Mouse (Mus musculus): ENCODE results near the gene Cd59a.
"Not testable (repeated sequence)": the region's sequence is repeated elsewhere in the genome, so short reads cannot be mapped to it uniquely, and the experiment has no call there.

The Cd59a gene

GRCm38 (mm10) chr2:104109021-104109420, 13.4 kb downstream of the Cd59a start:
- not testable (repeated sequence) for DNase-seq (ENCODE audit: low spot score)

DNA sequence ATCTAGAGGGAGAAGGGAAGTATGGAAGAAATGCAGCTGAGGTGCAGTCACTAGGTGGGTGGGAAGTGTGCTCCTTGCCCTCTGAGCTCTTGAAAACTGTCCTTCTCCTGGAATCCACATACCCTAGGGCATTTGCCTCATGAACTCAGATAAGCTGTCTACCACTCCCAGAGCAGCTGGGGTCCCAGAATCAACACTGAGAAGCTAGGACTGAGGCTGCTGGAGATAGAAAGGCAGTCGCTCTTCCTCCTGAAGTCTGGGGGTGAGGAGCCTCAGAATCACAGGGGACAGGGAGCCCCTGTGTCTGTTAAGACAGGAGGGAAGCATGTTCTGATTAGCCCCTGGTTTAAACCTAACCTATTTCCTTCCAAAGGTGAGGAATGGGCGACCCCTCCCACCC, 13.9 kb downstream of the Cd59a start:
- DNase-seq (ENCODE audit: low spot score), result no peak

- DNase-seq (ENCODE audit: low spot score), result no peak
Measured at GRCm38 (mm10) chr2:104110031-104110430, 14.4 kb downstream of the Cd59a start.

DNA sequence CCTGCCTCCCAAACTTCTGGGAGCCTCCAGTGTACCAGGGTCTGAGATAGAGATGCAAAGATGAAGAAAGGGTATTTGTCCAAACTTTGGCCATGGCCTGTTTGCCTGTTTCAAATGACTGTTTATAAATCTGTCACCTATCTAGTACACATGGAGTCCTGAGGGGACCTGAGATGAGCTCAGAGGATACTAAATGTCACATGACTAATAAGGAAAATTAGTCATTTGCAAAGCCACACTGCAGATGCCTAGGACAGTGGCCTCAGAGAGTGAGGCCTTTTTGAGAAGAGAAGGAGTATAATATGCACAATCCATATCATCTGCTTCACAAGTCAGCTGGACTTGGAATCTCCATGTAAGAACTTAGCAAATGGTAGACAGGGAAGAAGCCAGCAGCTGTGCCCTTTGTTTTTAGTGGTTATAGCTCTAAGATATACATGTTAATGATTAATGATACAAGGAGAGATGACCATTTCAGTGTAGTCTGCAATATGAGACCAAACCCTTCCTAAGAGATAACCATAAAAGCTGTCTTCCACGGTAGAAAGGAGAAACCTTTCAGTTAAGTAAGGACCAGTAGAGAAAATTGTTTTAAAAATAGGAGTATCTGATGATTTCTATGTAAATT, 15.7 kb downstream of the Cd59a start:
- not testable (repeated sequence) for DNase-seq (ENCODE audit: low spot score)

GRCm38 (mm10) chr2:104113563-104113962, 18.0 kb downstream of the Cd59a start:
- DNase-seq (ENCODE audit: low spot score), result not testable (repeated sequence)

DNA sequence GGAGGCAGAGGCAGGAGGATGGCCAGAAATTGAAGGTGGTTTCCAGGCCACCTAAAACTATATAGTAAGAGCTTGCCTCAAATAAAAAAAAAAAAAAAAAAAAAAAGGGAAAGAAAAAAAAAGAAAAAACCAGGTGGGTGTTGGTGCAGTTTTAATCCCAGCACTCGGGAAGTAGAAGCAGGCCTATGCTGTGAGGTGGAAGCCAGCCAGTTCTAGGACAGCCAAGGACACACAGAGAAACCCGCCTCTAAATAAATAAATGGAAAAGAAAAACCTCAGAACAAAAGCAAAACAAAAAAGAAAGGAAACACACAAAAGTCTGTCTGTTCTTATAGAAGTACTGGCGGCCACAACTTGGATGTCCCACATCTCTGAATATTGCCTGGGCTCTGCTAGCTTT, 19.3 kb downstream of the Cd59a start:
- DNase-seq (ENCODE audit: low spot score), result no peak

DNA sequence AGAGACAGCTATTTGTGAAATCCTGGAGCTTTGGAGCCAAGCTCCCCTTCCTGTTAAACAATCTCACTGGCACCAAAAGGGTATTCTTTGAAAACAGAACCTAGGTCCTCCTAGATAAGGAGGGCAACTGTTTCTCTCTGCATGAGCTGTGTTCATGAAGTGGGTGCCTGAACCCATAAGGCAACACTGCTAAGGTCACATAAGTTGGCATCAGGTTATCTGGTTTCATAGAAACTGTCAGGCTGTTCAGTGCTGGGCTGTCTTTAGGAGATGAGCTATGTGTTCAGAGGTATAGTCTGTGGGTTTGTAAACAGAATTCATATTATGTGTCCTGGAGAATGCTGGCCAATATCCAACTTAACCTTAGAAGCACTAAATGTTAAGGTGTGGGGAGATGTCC, 21.6 kb downstream of the Cd59a start:
- DNase-seq (ENCODE audit: low spot score), result not testable (repeated sequence)

- DNase-seq (ENCODE audit: low spot score), result no peak
Measured at GRCm38 (mm10) chr2:104119097-104119496, 23.5 kb downstream of the Cd59a start.

GRCm38 (mm10) chr2:104120312-104120711, 24.7 kb downstream of the Cd59a start:
- DNase-seq (ENCODE audit: low spot score), result no peak

- no peak for DNase-seq (ENCODE audit: low spot score)
Measured at GRCm38 (mm10) chr2:104121681-104122504, 26.3 kb downstream of the Cd59a start.

DNA sequence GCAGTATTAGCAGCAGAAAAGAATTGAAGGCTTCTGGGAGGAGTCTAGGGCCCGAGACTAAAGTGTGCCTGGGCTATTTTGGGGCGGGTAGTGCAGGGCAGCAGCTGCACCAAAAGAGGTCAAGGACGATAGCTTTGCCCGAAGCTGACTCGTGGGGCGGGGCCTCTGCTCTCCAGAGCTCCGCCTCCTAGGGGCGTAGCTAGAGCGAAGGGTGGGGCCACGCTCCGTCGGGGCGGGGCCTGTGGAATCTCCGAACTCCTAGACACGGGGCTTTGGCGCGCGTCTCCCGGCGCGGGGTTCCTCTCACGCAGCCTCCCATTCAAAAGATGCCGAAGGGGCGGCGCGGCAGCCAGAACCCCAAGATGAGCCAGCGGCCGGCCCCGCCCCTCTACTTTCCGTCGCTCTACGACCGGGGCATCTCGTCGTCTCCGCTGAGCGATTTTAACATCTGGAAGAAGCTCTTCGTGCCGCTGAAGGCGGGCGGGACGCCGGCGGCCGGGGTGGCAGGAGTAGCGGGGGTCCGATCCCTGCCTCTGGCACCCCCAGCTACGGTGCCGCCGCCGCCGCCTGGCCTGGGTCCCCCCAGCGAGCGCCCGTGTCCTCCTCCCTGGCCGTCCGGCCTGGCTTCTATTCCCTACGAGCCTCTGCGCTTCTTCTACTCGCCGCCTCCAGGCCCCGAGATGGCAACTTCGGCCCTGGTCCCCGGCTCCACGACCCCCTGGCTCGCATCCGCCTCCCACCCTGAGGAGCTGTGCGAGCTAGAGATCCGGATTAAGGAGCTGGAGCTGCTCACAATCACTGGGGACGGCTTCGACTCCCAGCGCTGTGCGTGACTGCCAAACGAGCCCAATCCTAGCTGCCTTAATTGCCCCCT, 27.1 kb downstream of the Cd59a start, which contains the start of gene A930018P22Rik:
A930018P22Rik (plus strand) TSS at position 265 of the 874 bp plus-strand sequence.
- peak; percentile 33 for DNase-seq (ENCODE audit: low spot score)

DNA sequence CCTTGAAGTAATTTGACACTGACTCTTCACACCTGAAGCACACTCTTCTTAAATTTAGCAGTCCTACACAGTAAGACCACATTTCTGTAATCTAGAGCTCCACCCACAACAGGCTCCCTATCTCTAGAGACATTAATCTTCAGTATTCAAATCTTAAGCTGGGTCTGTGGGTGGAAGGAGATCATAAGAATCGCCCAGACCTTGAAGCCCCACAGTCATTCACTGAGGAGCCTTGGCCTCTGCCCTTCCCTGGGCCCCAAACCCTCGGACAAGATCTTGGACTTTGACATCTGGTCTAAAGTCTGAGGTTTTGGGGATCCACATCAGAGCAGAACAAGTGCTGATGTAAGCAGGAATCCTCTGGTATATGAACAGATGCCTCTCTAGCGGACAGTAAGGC, 27.9 kb downstream of the Cd59a start:
- no peak for DNase-seq (ENCODE audit: low spot score)

GRCm38 (mm10) chr2:104124071-104124470, 28.5 kb downstream of the Cd59a start:
- no peak for DNase-seq (ENCODE audit: low spot score)

DNA sequence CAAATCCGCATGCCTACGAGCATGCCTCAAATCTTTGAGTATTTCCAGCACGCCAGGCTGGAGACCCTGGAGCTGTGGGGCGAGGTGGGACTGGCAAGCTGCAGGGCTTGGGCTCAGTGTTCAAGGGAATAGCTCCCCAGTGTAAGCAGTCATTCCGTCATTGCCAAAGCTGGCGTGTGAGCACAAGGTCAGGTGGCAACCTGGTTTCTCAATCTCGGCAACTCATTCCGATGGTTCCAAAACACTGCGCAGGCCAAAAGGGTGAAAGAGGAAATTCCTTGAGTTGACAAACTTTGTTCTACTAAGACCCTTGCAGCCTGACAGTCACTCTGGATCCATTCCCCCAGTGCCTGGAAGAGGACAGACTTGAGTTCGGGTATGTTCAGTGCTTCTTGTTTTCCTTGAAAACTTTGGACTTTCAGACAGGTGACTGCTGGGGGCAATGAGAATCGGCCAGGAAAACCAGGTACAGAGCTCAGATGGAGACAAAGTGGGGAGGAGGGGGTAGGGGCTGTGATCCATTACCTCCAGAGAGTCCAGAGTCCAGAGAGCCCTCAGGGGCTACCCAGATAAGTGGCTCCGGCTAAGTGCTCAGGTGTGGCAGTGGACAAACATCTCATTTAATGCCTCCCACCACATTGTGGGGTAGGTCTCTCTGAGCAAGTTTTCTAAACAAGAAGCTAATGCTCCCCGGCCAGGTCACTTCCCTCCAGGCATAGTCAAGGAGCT, 33.4 kb downstream of the Cd59a start:
- no peak for DNase-seq (ENCODE audit: low spot score)

GRCm38 (mm10) chr2:104130165-104130564, 34.6 kb downstream of the Cd59a start:
- DNase-seq (ENCODE audit: low spot score), result no peak

DNA sequence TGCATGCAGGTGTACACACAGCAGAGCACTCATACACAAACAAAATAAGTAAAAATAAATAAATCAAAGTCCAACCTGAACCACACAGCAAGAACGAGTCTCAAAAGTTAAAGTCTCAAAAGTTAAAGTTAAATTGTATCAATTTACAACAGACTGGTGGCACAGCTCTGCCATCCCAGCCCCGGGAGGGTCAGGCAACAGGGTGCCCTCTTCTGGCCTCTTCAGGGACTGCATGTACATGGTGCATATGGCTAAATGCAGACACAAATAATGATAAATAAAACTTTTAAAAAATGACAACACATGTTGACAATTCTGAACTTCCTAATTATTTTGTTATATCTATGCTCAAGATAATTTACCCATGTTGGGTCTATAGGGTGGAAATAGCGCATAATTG, 35.4 kb downstream of the Cd59a start:
- no peak for DNase-seq (ENCODE audit: low spot score)

DNA sequence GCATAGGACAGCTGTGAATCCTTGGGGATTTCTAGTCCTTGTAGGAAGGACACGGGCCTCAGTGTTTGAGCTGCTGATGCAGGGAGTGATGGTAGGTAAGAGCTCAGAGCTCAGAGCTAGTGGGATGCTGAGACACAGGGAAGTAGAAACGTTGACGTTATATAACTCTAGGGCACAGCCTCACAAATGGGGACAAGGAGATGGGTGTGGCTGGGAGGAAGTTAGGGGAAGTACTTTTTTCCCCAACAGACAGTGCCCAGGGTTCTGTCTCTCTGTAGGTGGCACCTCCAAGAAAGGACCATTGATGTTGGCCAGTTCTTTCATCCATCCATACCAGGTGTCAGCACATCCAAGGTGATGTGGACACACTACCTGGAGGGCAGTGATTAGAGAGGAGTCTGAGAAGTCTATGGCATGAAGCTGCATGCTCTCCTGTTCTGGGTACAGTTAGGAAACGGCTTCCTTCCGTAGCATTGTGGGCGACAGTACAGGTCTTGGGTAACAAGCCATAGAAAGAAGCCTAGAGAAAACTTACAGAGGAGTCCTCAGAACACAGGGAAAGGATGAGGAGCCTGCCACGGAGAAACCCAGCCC, 36.8 kb downstream of the Cd59a start:
- DNase-seq (ENCODE audit: low spot score), result no peak

- no peak for DNase-seq (ENCODE audit: low spot score)
Measured at GRCm38 (mm10) chr2:104133042-104133810, 37.6 kb downstream of the Cd59a start.

- DNase-seq (ENCODE audit: low spot score), result no peak
Measured at GRCm38 (mm10) chr2:104134150-104135056, 38.8 kb downstream of the Cd59a start.

GRCm38 (mm10) chr2:104135920-104136319, 40.3 kb downstream of the Cd59a start:
- no peak for DNase-seq (ENCODE audit: low spot score)
